Mouse (Mus musculus) CH12.LX (cell line): ENCODE results near the gene Cacng5. TPM values are rescaled to one million over a fixed set of nuclear protein-coding genes. Genes with fewer than 3 reads are reported as not detected.

ENCODE experiments used
- DNase-seq: peaks from one replicate; pipeline ENCODE4 v3.0.0-alpha.2; 2013; ENCODE audit errors: extremely low read depth
- H3K27ac ChIP-seq: 2 replicates; pipeline ENCODE4 v1.5.1; 2012; ENCODE audit warnings: low read depth, mild to moderate bottlenecking, control low read depth, moderate library complexity; ENCODE audit not compliant: insufficient read depth
- H3K27me3 ChIP-seq: replicated peaks from 2 replicates; pipeline ENCODE3; 2012; ENCODE audit warnings: inconsistent platforms
- H3K36me3 ChIP-seq, 2 experiments: replicated peaks in 1 of 2; 2 replicates each; pipeline versions ENCODE3 to v1.6.1; 2012; ENCODE audit warnings: inconsistent platforms in 1 of 2, low read length in 1 of 2, mild to moderate bottlenecking in 1 of 2, mixed read lengths in 1 of 2, moderate library complexity in 1 of 2; ENCODE audit not compliant: control insufficient read depth in 1 of 2, insufficient read depth in 1 of 2
- H3K4me1 ChIP-seq, 2 experiments: 2 replicates each; pipeline ENCODE4 v1.6.1; 2012; ENCODE audit warnings: inconsistent platforms in 1 of 2, moderate library complexity in 1 of 2; ENCODE audit not compliant: insufficient read depth in 2 of 2, control insufficient read depth in 1 of 2
- H3K4me2 ChIP-seq: 2 replicates; pipeline ENCODE4 v1.6.1; 2012; ENCODE audit warnings: low read depth, mild to moderate bottlenecking, control low read depth; ENCODE audit not compliant: poor library complexity, insufficient read depth, severe bottlenecking
- H3K4me3 ChIP-seq, 3 experiments: fragments of 150-350 bp in 1 of 3; sonication (generic) in 1 of 3; replicated peaks in 1 of 3; 2 replicates each; pipeline versions ENCODE3 to v1.5.1; 2011 to 2012; ENCODE audit warnings: low read depth in 2 of 3, low read length in 2 of 3, mild to moderate bottlenecking in 2 of 3, moderate library complexity in 2 of 3, control low read depth in 1 of 3, improper control_type of control experiment in 1 of 3, inconsistent platforms in 1 of 3, mixed read lengths in 1 of 3; ENCODE audit not compliant: poor library complexity in 1 of 3
- H3K79me2 ChIP-seq: replicated peaks from 2 replicates; pipeline ENCODE4 v1.6.1; 2012; ENCODE audit warnings: mild to moderate bottlenecking, moderate library complexity; ENCODE audit not compliant: control insufficient read depth, poor library complexity, insufficient read depth, severe bottlenecking; ENCODE audit errors: extremely low read depth
- H3K9ac ChIP-seq: 2 replicates; pipeline ENCODE4 v1.6.1; 2012; ENCODE audit warnings: low read depth, mild to moderate bottlenecking, control low read depth, moderate library complexity; ENCODE audit not compliant: insufficient read depth
- H3K9me3 ChIP-seq: replicated peaks from 2 replicates; pipeline ENCODE3; 2012; ENCODE audit warnings: low read length, inconsistent platforms, mixed read lengths
- CTCF ChIP-seq, 2 experiments: IDR thresholded peaks in 1 of 2; conservative IDR thresholded peaks in 1 of 2; 2 replicates each; pipeline ENCODE4 v1.5.1; 2011 to 2012; ENCODE audit warnings: low read depth in 2 of 2, low read length in 2 of 2, improper control_type of control experiment in 1 of 2, inconsistent platforms in 1 of 2, mild to moderate bottlenecking in 1 of 2, moderate library complexity in 1 of 2
- ETS1 ChIP-seq: conservative IDR thresholded peaks from 2 replicates; pipeline ENCODE4 v1.6.1; 2012; ENCODE audit warnings: low read depth, mild to moderate bottlenecking, inconsistent platforms, low read length, improper control_type of control experiment, moderate library complexity
- GABPA ChIP-seq: IDR thresholded peaks from 2 replicates; pipeline ENCODE4 v1.6.1; 2012; ENCODE audit warnings: low read depth, low read length, improper control_type of control experiment, inconsistent platforms; ENCODE audit not compliant: insufficient replicate concordance
- IRF4 ChIP-seq: IDR thresholded peaks from 2 replicates; pipeline ENCODE4 v1.6.1; 2014; ENCODE audit warnings: low read depth, mild to moderate bottlenecking, inconsistent platforms, low read length, improper control_type of control experiment
- KAT2A ChIP-seq: IDR thresholded peaks from 2 replicates; pipeline ENCODE4 v1.6.1; 2012; ENCODE audit warnings: low read length, improper control_type of control experiment, inconsistent platforms; ENCODE audit not compliant: insufficient replicate concordance
- MAFK ChIP-seq: IDR thresholded peaks from 2 replicates; pipeline ENCODE4 v1.6.1; 2011; ENCODE audit warnings: low read length, improper control_type of control experiment; ENCODE audit not compliant: insufficient replicate concordance
- MAZ ChIP-seq: IDR thresholded peaks from 2 replicates; pipeline ENCODE4 v1.6.1; 2012; ENCODE audit warnings: low read depth, mild to moderate bottlenecking, inconsistent platforms, low read length, improper control_type of control experiment, moderate library complexity
- MXI1 ChIP-seq: IDR thresholded peaks from 2 replicates; pipeline ENCODE4 v1.6.1; 2011; ENCODE audit warnings: mild to moderate bottlenecking, low read depth, low read length, improper control_type of control experiment
- NELFE ChIP-seq: IDR thresholded peaks from 2 replicates; pipeline ENCODE4 v1.6.1; 2011; ENCODE audit warnings: low read depth, low read length, improper control_type of control experiment
- NRF1 ChIP-seq: IDR thresholded peaks from 2 replicates; pipeline ENCODE4 v1.6.1; 2014; ENCODE audit warnings: low read depth, mild to moderate bottlenecking, inconsistent platforms, low read length, improper control_type of control experiment, moderate library complexity
- PAX5 ChIP-seq: IDR thresholded peaks from 2 replicates; pipeline ENCODE4 v1.6.1; 2012; ENCODE audit warnings: low read length, inconsistent platforms, mixed read lengths
- POLR2AphosphoS2 ChIP-seq: IDR thresholded peaks from 2 replicates; pipeline ENCODE4 v1.6.1; 2011; ENCODE audit warnings: low read depth, low read length, improper control_type of control experiment
- RAD21 ChIP-seq: IDR thresholded peaks from 2 replicates; pipeline ENCODE4 v1.6.1; 2011; ENCODE audit warnings: low read depth, mild to moderate bottlenecking, low read length, improper control_type of control experiment, moderate library complexity
- SIN3A ChIP-seq: IDR thresholded peaks from 2 replicates; pipeline ENCODE4 v1.6.1; 2012; ENCODE audit warnings: low read length, improper control_type of control experiment, inconsistent platforms
- UBTF ChIP-seq: IDR thresholded peaks from 2 replicates; pipeline ENCODE4 v1.6.1; 2012; ENCODE audit warnings: low read depth, mild to moderate bottlenecking, inconsistent platforms, low read length, improper control_type of control experiment, moderate library complexity
- ZNF384 ChIP-seq: IDR thresholded peaks from 2 replicates; pipeline ENCODE4 v1.6.1; 2012; ENCODE audit warnings: low read depth, low read length, improper control_type of control experiment, inconsistent platforms
- dilution Hi-C: fragments of 300-500 bp; cut with MboI; formaldehyde crosslinking; loops from 2 replicates; pipeline ENCODE4 v1.14.3; 2020; ENCODE audit warnings: low sequenced_read_pairs; ENCODE audit not compliant: extremely low pct_unique_long_range_greater_than_20kb, extremely low pct_ligation_motif_present
- in situ Hi-C: fragments of 300-500 bp; cut with MboI; formaldehyde crosslinking; loops from 3 replicates; pipeline ENCODE4 v1.14.3; 2019; ENCODE audit warnings: low sequenced_read_pairs, low pct_ligation_motif_present, low pct_unique_long_range_greater_than_20kb, mixed read lengths
- polyA plus RNA-seq: library from polyadenylated mRNA; unstranded; fragments of >175 nt; gene quantifications from 2 replicates; pipeline ENCODE4 v1.2.1, GENCODE M21; 2012; ENCODE audit warnings: low read depth; ENCODE audit not compliant: insufficient read length
- total RNA-seq, 2 experiments: library from RNA; depleted of rRNA; stranded (reverse); fragments of 300-350 nt in 1 of 2; fragments of >200 nt in 1 of 2; gene quantifications; 2 replicates each; pipeline ENCODE4 v1.2.3; 2012 to 2014

Gene Cacng5
- total and polyA plus RNA-seq, 3 experiments, result not detected

DNA sequence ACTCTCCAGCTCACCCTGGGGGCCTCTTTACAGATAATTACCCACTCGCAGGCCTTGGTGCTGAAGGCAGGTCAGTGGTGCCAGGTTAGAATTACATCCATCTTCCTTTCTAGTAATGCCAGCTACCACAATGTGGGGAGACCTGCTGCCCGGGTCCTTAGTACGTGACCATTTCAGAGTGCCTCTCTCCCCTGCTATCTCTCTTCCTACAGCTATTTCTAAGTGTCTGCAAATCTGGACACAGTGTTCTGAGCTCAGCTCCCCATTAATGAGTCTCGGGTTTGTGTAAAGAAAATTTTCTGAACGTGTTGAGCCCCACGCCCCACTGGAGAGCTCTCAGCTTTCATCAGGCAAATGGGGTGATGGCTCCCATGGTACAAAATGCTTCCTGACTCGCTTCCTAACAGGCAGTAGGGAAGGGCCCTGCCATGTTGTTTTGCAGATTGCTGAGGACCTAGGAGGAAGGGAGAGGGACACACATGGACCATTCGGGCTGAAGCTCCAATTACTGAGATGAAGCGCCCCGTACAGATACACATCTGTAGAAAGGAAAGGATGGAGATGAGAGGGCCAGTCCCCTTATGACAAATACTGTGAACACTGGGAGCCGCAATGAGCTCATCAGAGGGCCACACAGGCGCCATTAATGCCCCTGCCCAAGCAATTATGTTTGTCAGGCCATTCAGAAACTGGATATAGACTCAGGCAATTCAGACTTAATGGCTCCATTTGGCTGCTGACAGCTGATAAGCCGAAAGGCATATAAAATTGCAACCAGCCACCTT lies 42.9 kb upstream of the Cacng5 start:
- H3K36me3 ChIP-seq, result peaks cover 57 to 89% of the 10 kb centered on the region in 2 experiments
- peaks cover 11% of the 10 kb centered on the region for H3K9me3 ChIP-seq
- H3K4me1 ChIP-seq, result no peaks in the 10 kb centered on the region
- H3K27ac ChIP-seq, result no peak overlapping the region
- no peak overlapping the region for H3K9ac ChIP-seq
- TF ChIP-seq MAFK (no peak), SIN3A (no peak), ETS1 (no peak), NRF1 (no peak)
- dilution Hi-C loops (no loop called here), in situ Hi-C loops (no loop called here)
- no peak overlapping the region for H3K4me3 ChIP-seq
- no peak overlapping the region for H3K4me2 ChIP-seq
- H3K79me2 ChIP-seq, result no peaks in the 10 kb centered on the region
- H3K27me3 ChIP-seq, result no peaks in the 10 kb centered on the region
- DNase-seq, result no peak

DNA sequence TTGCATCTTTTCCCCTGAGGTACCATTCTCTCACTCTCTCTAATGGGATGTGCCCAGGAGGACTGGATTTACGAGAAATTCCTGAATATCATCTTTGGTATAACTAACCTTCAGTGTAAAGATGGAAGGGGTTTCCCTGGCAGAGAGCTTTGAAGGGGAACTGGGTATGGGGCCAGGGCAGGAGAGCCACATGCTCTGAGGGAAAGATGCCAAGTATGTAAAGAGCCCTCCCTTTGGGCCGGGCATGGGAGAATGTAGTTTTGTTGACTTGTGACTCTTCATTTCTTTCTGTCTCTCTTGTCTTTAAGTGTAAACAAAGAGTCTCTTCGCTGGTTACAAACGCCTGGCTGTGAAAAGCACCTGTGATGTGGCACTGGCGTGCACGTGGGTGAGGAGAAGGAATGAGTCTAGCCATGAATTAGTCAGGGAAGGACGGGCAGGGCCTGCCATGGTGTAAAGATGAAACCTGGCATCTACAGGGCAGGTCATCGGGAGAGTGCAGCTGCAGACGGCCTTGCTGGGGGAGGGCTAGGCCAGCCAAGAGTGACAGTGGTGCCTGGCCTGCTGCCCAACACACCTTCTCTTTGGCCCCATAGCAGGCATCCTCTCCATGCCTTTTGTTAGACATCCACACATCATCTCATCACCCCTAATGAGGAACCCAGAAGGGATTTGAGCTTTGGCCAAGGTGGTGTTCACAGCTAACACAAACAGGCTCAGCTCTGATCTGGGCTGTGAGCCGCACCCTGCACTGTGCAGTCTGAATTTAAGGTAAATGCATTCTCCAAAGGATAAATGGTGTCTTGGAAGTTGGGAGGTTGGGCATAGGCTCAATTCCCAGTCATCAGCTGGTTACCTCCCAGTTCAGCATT lies 40.6 kb upstream of the Cacng5 start:
- Histone ChIP-seq H3K27me3 (no peaks in the 10 kb centered on the region), H3K36me3 (peaks cover 64 to 89% of the 10 kb centered on the region in 2 experiments), H3K4me3 (no peak overlapping the region), H3K4me2 (no peak overlapping the region), H3K79me2 (no peaks in the 10 kb centered on the region), H3K4me1 (no peaks in the 10 kb centered on the region), H3K27ac (no peak overlapping the region), H3K9ac (no peak overlapping the region), H3K9me3 (peaks cover 2% of the 10 kb centered on the region)
- no peak for DNase-seq
- TF ChIP-seq ZNF384 (no peak), IRF4 (no peak), POLR2AphosphoS2 (no peak), MXI1 (no peak), GABPA (no peak), RAD21 (no peak), NELFE (no peak), MAZ (no peak), SIN3A (no peak), UBTF (no peak), KAT2A (no peak), CTCF (conservative IDR thresholded peaks at IDR 0.05 in 1 of 2, IDR thresholded peaks at IDR 0.05 in 1 of 2; ENCODE audit: low read depth in 2 of 2, low read length in 2 of 2) (no peak), PAX5 (no peak)
- dilution Hi-C loops, result no loop called here
- in situ Hi-C loops, result no loop called here
